Comparison of ENCODE assay signal across 16 mouse cellular contexts in genomic region chr2:67257455-67257854, GRCm38 (mm10).
DNase-seq lines count a peak whose midpoint lies in the region; ATAC-seq lines count a peak whose summit lies in the region.
"Had no signal": no experiment of that assay in that cellular context is flagged by ENCODE, and none has a peak within 500 bp of the region (broad histone marks: within the 10 kb centered on the region; RNA-seq: fewer than 3 reads in every experiment).

No protein-coding gene starts in this region.

- 57% methylated on average over 1 of the region's 1 CpGs for WGBS in hindbrain, embryonic 11.5 days
- 78% methylated on average over 1 of the region's 1 CpGs for WGBS in hindbrain, embryonic 10.5 days
- 44% methylated on average over 1 of the region's 1 CpGs for WGBS in hindbrain, embryonic 13.5 days
- 61% methylated on average over 1 of the region's 1 CpGs for WGBS in midbrain, embryonic 16.5 days

- H3K9ac ChIP-seq in hindbrain, embryonic 11.5 days (ENCODE audit: low read depth, low read length): no peak overlapping the region
- H3K9ac ChIP-seq in hindbrain, embryonic 13.5 days: no peak overlapping the region
- H3K9ac ChIP-seq in midbrain, embryonic 16.5 days (ENCODE audit: low read depth, low read length): no peak overlapping the region
- H3K9ac ChIP-seq: limb, embryonic 12.5 days; liver, embryonic 14.5 days had no signal

- no peak overlapping the region for H3K27ac ChIP-seq in hindbrain, embryonic 11.5 days (ENCODE audit: low read depth, low read length)
- no peak overlapping the region for H3K27ac ChIP-seq in hindbrain, embryonic 10.5 days
- no peak overlapping the region for H3K27ac ChIP-seq in hindbrain, embryonic 13.5 days
- H3K27ac ChIP-seq in midbrain, embryonic 16.5 days (ENCODE audit: low read length): no peak overlapping the region
- H3K27ac ChIP-seq: limb, embryonic 12.5 days; liver, embryonic 14.5 days had no signal

- H3K36me3 ChIP-seq in hindbrain, embryonic 11.5 days (ENCODE audit: control insufficient read depth, insufficient read depth, low read length): no peaks in the 10 kb centered on the region
- H3K36me3 ChIP-seq in hindbrain, embryonic 10.5 days: no peaks in the 10 kb centered on the region
- H3K36me3 ChIP-seq in hindbrain, embryonic 13.5 days: no peaks in the 10 kb centered on the region
- H3K36me3 ChIP-seq in midbrain, embryonic 16.5 days (ENCODE audit: control insufficient read depth, insufficient read depth, low read length): no peaks in the 10 kb centered on the region
- H3K36me3 ChIP-seq: limb, embryonic 12.5 days had no signal

- H3K4me3 ChIP-seq in hindbrain, embryonic 11.5 days (ENCODE audit: low read depth, low read length): no peak overlapping the region
- H3K4me3 ChIP-seq in hindbrain, embryonic 10.5 days: no peak overlapping the region
- no peak overlapping the region for H3K4me3 ChIP-seq in hindbrain, embryonic 13.5 days
- H3K4me3 ChIP-seq in midbrain, embryonic 16.5 days (ENCODE audit: low read depth, low read length): no peak overlapping the region
- H3K4me3 ChIP-seq: limb, embryonic 12.5 days; megakaryocyte, embryonic 14.5 days had no signal

- no peak for DNase-seq in hindbrain, embryonic 11.5 days (ENCODE audit: low spot score)
- DNase-seq in hindbrain, embryonic 10.5 days (ENCODE audit: low spot score): no peak
- peak; percentile 1 for DNase-seq in brain, adult 2 months (ENCODE audit: low read depth, low spot score)
- DNase-seq in gastrocnemius, postnatal 10 days: no peak
- no peak for DNase-seq in left cerebral cortex, postnatal 14 days (ENCODE audit: low spot score in 2 of 2)
- DNase-seq: cerebellum, adult 11-12 months; cerebellum, postnatal 36 days; kidney, adult 2 months; thymus, postnatal 25 days had no signal

- no peaks in the 10 kb centered on the region for H3K4me1 ChIP-seq in hindbrain, embryonic 11.5 days (replicated peaks; ENCODE audit: control insufficient read depth, insufficient read depth, low read length)
- H3K4me1 ChIP-seq in hindbrain, embryonic 10.5 days (replicated peaks): 0 out of 2 replicates have a peak, but pooled peaks cover 4% of the 10 kb centered on the region
- 0 out of 2 replicates have a peak, but pooled peaks cover 4% of the 10 kb centered on the region for H3K4me1 ChIP-seq in hindbrain, embryonic 13.5 days (replicated peaks)
- H3K4me1 ChIP-seq in midbrain, embryonic 16.5 days (ENCODE audit: control insufficient read depth, insufficient read depth, low read length): no peaks in the 10 kb centered on the region
- H3K4me1 ChIP-seq: limb, embryonic 12.5 days; megakaryocyte, embryonic 14.5 days had no signal

- no peaks in the 10 kb centered on the region for H3K9me3 ChIP-seq in hindbrain, embryonic 11.5 days (ENCODE audit: control insufficient read depth, low read length)
- H3K9me3 ChIP-seq in hindbrain, embryonic 10.5 days: no peaks in the 10 kb centered on the region
- H3K9me3 ChIP-seq in hindbrain, embryonic 13.5 days: no peaks in the 10 kb centered on the region
- no peaks in the 10 kb centered on the region for H3K9me3 ChIP-seq in midbrain, embryonic 16.5 days (replicated peaks; ENCODE audit: control insufficient read depth, low read length, poor library complexity, severe bottlenecking)
- H3K9me3 ChIP-seq: limb, embryonic 12.5 days; megakaryocyte, embryonic 14.5 days had no signal

- no peaks in the 10 kb centered on the region for H3K27me3 ChIP-seq in hindbrain, embryonic 11.5 days (ENCODE audit: control insufficient read depth, insufficient read depth, low read length)
- no peaks in the 10 kb centered on the region for H3K27me3 ChIP-seq in hindbrain, embryonic 10.5 days (ENCODE audit: insufficient read depth, poor library complexity, severe bottlenecking)
- no peaks in the 10 kb centered on the region for H3K27me3 ChIP-seq in hindbrain, embryonic 13.5 days
- no peaks in the 10 kb centered on the region for H3K27me3 ChIP-seq in midbrain, embryonic 16.5 days (ENCODE audit: control insufficient read depth, insufficient read depth, low read depth, low read length)
- H3K27me3 ChIP-seq: limb, embryonic 12.5 days; megakaryocyte, embryonic 14.5 days had no signal

- H3K4me2 ChIP-seq in hindbrain, embryonic 11.5 days (replicated peaks; ENCODE audit: low read depth, low read length): no peak overlapping the region
- no peak overlapping the region for H3K4me2 ChIP-seq in hindbrain, embryonic 13.5 days
- no peak overlapping the region for H3K4me2 ChIP-seq in midbrain, embryonic 16.5 days (ENCODE audit: low read length)
- H3K4me2 ChIP-seq: limb, embryonic 12.5 days had no signal

- peak; percentile 79 for ATAC-seq in hindbrain, embryonic 11.5 days (ENCODE audit: low FRiP score)
- ATAC-seq in hindbrain, embryonic 13.5 days (ENCODE audit: low FRiP score): peak; percentile 75; the same call in 1 of the 2 replicates
- peak; percentile 66; the same call in 1 of the 2 replicates for ATAC-seq in midbrain, embryonic 16.5 days
- ATAC-seq: lung, postnatal 0 days; Patski had no signal

- intact Hi-C loops in left cerebral cortex, postnatal 14 days (cut with DNase I): no loop called here
